Mouse (Mus musculus) induced T-regulatory cell, adult 2 months (primary cell): ENCODE measurements around the gene Tmem274.
"Not testable (repeated sequence)": the region's sequence is repeated elsewhere in the genome, so short reads cannot be mapped to it uniquely, and the experiment has no call there.

Experiments used
- DNase-seq: peaks from one replicate; pipeline ENCODE4 v3.0.0-alpha.2; 2012; ENCODE audit warnings: low read depth

Tmem274 gene

GRCm38 (mm10) chr4:149477078-149477477 is at the start of gene Tmem274:
Gene Tmem274, plus strand, starts transcription at chr4:149477378.
- DNase-seq: no peak

GRCm38 (mm10) chr4:149429592-149429991 is 47.6 kb upstream of the Tmem274 start:
- DNase-seq: no peak

- DNase-seq: not testable (repeated sequence)
Measured at GRCm38 (mm10) chr4:149431887-149432286, 45.3 kb upstream of the Tmem274 start.

- no peak for DNase-seq
Measured at GRCm38 (mm10) chr4:149440576-149440975, 36.6 kb upstream of the Tmem274 start.

- DNase-seq: no peak
Measured at GRCm38 (mm10) chr4:149442436-149442835, 34.7 kb upstream of the Tmem274 start.

- DNase-seq: no peak
Measured at GRCm38 (mm10) chr4:149444465-149444864, 32.7 kb upstream of the Tmem274 start.

- peak; percentile 93 for DNase-seq
Measured at GRCm38 (mm10) chr4:149444964-149445701, 32.0 kb upstream of the Tmem274 start.

GRCm38 (mm10) chr4:149445868-149446267 is 31.3 kb upstream of the Tmem274 start:
- DNase-seq: peak; percentile 47

- DNase-seq: no peak
Measured at GRCm38 (mm10) chr4:149446309-149446708, 30.9 kb upstream of the Tmem274 start.

- DNase-seq: no peak
Measured at GRCm38 (mm10) chr4:149450636-149451035, 26.5 kb upstream of the Tmem274 start.

GRCm38 (mm10) chr4:149453656-149454055 is 23.5 kb upstream of the Tmem274 start:
- DNase-seq: peak; percentile 78

- no peak for DNase-seq
Measured at GRCm38 (mm10) chr4:149454263-149454662, 22.9 kb upstream of the Tmem274 start.

- no peak for DNase-seq
Measured at GRCm38 (mm10) chr4:149454879-149455278, 22.3 kb upstream of the Tmem274 start, which contains the start of gene Rbp7. Gene Rbp7, minus strand, starts transcription at chr4:149454978.

- not testable (repeated sequence) for DNase-seq
Measured at GRCm38 (mm10) chr4:149457163-149457562, 20.0 kb upstream of the Tmem274 start.

GRCm38 (mm10) chr4:149457831-149458430 is 19.2 kb upstream of the Tmem274 start:
- no peak for DNase-seq

GRCm38 (mm10) chr4:149458526-149458925 is 18.7 kb upstream of the Tmem274 start:
- no peak for DNase-seq

- no peak for DNase-seq
Measured at GRCm38 (mm10) chr4:149459425-149459824, 17.8 kb upstream of the Tmem274 start.

- DNase-seq: not testable (repeated sequence)
Measured at GRCm38 (mm10) chr4:149460475-149460874, 16.7 kb upstream of the Tmem274 start.

GRCm38 (mm10) chr4:149461579-149462304 is 15.4 kb upstream of the Tmem274 start:
- no peak for DNase-seq

- DNase-seq: no peak
Measured at GRCm38 (mm10) chr4:149462305-149462971, 14.7 kb upstream of the Tmem274 start.

GRCm38 (mm10) chr4:149463435-149463950 is 13.7 kb upstream of the Tmem274 start:
- no peak for DNase-seq

- DNase-seq: peak; percentile 83
Measured at GRCm38 (mm10) chr4:149469557-149469956, 7.6 kb upstream of the Tmem274 start.
